Mouse (Mus musculus) thymus, postnatal 0 days (tissue): ENCODE data around the gene Pip4p1. TPM values are rescaled to one million over a fixed set of nuclear protein-coding genes. Genes with fewer than 3 reads are reported as not detected.
"Not testable (repeated sequence)": the region's sequence is repeated elsewhere in the genome, so short reads cannot be mapped to it uniquely, and the experiment has no call there.

ENCODE experiments used
- DNase-seq: peaks from one replicate; pipeline ENCODE4 v3.0.0-alpha.2; 2015; ENCODE audit warnings: low spot score
- polyA plus RNA-seq: library from polyadenylated mRNA; unstranded; fragments of >200 nt; fragmentation: Nextera tagmentation; extraction: Ambion mirVana; gene quantifications from 2 replicates; pipeline ENCODE4 v1.2.1, GENCODE M21; 2015

Pip4p1 gene
- 42.3 and 45.5 TPM in 2 replicates for polyA plus RNA-seq

- peak; percentile 99 for DNase-seq
Observed at GRCm38 (mm10) chr14:50930754-50931492, at the start of gene Pip4p1, which contains the start of gene Pnp. Pip4p1 (minus strand) TSS chr14:50930856. Pnp (plus strand) TSS chr14:50931082.

GRCm38 (mm10) chr14:50979631-50980030 is 49.0 kb upstream of the Pip4p1 start:
- DNase-seq: no peak

DNA sequence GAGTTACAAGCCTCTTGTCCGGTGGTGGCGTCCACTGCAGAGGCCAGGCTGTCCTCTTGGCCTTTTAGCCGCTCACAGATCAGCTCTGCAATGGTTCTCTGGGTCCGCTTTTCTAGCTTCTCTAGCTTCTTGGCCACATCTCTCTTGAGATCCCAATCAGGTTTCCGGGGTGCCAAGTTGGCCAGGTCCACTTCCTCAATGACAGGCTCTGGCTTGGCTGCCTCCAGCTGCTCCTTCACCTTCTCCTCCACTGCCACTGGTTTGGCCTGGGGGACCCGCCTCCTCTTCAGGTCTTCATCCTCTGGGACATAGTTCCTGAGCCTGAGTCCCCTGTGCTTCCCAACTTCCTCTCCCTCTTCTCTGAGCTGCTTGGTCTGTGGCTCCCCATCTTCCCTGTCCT is 47.8 kb upstream of the Pip4p1 start:
- DNase-seq: not testable (repeated sequence)

- no peak for DNase-seq
Observed at GRCm38 (mm10) chr14:50976674-50977073, 46.0 kb upstream of the Pip4p1 start.

DNA sequence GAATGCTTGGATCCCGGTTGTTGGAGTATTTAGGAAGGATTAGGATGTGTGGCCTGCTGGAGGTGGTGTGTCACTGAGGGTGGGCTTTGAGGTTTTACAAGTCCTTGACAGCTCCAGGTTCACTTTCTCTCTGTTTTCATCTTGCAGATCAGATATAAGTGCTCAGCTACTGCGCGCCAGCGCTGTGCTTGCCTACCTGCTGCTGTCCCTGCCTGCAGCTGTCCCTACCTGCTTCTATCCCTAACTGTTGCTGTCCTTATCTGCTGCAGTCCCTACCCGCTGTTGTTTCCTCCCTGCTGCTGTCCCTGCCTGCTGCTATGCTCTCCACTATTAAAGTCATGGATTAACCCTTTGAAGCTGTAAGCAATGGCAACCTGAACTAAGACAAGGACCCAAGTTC is 44.3 kb upstream of the Pip4p1 start:
- no peak for DNase-seq

DNA sequence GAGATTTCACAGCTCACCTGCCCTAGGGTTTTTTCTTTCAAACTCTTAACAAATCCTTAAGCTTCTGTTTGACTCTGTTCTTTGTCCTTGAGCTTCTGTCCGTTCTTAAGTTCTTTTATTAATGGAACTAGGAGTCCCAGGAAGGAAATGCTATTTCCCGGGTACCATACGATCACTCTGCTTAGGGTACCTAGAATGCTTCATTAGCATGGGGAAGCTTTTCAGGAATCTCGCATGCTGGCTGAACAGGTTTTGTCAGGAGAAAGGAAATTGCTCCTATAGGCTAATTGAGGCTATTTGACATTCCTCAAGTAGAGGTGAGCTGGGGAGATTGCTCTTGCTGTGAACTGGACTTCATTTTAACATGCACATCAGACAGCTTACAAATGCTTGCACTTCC is 43.0 kb upstream of the Pip4p1 start:
- DNase-seq: no peak

- DNase-seq: not testable (repeated sequence)
Observed at GRCm38 (mm10) chr14:50973054-50973453, 42.4 kb upstream of the Pip4p1 start.

GRCm38 (mm10) chr14:50970822-50971221 is 40.2 kb upstream of the Pip4p1 start:
- DNase-seq: no peak

GRCm38 (mm10) chr14:50969558-50970544 is 39.2 kb upstream of the Pip4p1 start:
- DNase-seq: no peak

DNA sequence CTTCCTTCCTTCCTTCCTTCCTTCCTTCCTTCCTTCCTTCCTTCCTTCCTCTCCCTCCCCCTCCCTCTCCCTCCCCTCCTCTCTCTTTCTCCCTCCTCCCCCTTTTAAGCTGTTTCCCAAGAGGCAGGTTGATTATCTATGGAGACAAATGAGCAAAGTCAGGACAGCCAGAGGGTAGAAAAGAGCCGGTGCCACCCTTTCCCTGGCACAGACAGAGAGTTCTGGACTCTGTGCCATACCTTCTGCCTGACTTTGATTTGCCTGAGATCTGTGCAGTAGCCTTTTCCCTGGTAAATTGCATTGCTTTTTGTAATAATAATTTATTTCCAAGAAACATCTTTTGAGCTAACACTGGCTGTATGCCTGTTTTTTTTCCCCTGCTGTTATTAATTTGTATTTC is 38.4 kb upstream of the Pip4p1 start:
- DNase-seq: no peak

DNA sequence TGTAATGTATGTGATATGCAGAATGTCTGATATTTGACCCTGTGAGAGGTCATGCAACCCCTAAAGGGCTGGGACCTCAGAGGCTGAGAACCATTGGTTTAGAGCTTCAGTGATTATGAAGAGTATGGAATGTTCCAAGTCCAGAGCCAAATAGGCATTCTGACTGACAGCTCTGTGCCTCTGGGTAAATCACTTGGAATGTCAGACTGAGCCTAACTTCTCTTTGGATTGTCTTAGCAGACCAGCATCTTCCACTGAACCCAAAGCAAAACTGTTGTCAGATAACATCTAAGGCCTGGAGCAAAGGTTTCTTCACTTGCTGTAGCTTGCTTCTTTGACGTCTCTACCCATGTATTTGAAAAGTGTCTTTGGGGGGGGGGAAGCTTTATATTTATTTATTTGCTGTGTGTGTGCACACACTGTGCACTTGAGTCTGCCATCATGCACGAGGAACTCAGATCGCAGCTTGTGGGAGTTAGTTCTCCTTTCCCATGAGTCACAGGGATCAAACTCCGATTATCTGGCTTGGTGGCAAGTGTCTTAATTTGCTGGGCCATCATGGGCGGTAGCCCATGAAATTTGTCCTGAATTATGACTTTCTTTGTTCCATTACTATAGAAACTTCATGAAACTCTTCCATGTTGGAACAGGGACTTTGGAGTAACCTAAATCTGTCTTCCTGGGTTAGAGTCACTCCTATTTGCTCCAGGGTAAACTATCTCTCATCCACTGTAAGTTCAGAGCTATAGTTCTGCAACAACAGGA is 37.7 kb upstream of the Pip4p1 start:
- DNase-seq: no peak

- not testable (repeated sequence) for DNase-seq
Observed at GRCm38 (mm10) chr14:50958289-50958995, 27.8 kb upstream of the Pip4p1 start.

GRCm38 (mm10) chr14:50957146-50957545 is 26.5 kb upstream of the Pip4p1 start:
- DNase-seq: not testable (repeated sequence)

DNA sequence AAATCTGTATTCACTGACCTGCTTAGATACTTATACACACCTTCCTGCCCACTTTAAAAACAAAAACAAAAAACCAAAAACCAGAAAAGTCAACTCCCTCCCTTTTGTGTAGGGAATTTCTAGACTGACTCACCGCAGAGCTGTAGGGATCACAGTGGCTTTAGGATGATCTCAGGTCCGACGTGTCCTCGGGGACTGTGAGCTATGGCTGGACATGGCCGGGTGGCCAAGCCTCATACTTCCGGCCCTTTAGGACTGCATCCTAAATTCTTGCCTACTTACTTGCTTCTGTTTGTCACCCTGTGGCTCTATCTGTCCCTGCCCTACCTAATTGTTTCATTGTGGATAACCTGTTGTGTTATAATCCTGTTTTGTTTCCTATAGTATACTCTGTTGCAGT is 26.1 kb upstream of the Pip4p1 start:
- DNase-seq: not testable (repeated sequence)

DNA sequence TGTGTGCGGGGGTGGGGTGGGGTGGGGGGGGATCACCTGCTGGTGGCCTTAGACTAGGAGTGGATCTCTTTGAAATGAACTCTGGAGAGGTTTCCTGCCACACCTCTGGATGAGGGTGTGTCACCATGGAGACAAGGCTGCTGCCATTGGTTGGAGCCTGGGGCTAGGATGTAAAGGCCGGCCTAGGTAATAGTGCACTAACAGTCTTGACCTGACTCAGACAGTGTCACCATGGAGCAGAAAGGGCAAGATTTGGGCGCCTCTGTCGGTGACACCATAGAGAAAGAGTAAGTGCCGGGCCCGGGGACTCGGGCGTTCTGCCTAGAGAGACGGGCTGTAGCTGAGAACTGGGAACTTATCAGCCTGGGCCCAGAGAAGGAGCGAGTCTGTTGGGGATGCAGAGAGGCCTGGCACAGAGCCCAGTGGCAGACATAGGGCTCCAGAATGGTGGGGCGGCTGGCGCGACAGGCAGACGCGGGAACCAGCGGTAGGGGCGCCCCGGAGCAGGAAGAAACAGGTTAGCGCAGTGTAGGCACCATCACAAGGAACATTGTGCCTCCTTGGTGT is 25.4 kb upstream of the Pip4p1 start, which contains the start of gene Pnp2:
Gene Pnp2, plus strand, starts transcription at position 51 of the 567 bp plus-strand sequence.
- peak; percentile 22 for DNase-seq

- DNase-seq: no peak
Observed at GRCm38 (mm10) chr14:50955487-50955886, 24.8 kb upstream of the Pip4p1 start.

DNA sequence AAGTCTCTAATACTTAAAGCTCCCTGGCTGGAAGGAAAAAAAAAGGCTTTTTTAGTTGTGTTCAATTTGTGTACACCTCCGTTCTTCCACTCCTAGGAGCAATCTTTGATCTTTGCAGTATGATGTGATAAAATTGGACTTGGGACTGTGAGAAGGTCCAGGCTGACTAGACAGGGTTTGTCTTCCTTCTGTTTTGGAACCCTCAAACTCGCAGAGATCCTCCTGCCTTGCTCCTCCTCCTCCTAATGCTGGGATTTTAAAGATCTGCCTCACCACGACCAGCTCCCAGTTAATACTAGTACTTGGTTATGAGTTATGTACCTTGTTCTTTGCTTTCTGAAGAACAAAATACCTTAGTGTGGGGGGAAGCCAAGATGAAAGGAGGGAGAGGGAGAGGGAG is 14.9 kb upstream of the Pip4p1 start:
- DNase-seq: not testable (repeated sequence)

- not testable (repeated sequence) for DNase-seq
Observed at GRCm38 (mm10) chr14:50945081-50945480, 14.4 kb upstream of the Pip4p1 start.

GRCm38 (mm10) chr14:50944668-50945033 is 14.0 kb upstream of the Pip4p1 start:
- peak; percentile 56 for DNase-seq
